Mouse (Mus musculus) spleen, postnatal 36 days (tissue): ENCODE measurements around the gene Krtap9-3.
"Not testable (repeated sequence)": the region's sequence is repeated elsewhere in the genome, so short reads cannot be mapped to it uniquely, and the experiment has no call there.

Experiments used
- DNase-seq, 2 experiments: peaks; one replicate each; pipeline ENCODE4 v3.0.0; 2022; ENCODE audit warnings: low spot score in 2 of 2, mixed read lengths in 1 of 2

Gene Krtap9-3

GRCm38 (mm10) chr11:99597742-99598141, at the start of gene Krtap9-3:
Krtap9-3 (minus strand) TSS chr11:99598105.
- DNase-seq = not testable (repeated sequence)

- no peak for DNase-seq
These were observed 48.5 kb upstream of the Krtap9-3 start for GRCm38 (mm10) chr11:99646444-99646843.

DNA sequence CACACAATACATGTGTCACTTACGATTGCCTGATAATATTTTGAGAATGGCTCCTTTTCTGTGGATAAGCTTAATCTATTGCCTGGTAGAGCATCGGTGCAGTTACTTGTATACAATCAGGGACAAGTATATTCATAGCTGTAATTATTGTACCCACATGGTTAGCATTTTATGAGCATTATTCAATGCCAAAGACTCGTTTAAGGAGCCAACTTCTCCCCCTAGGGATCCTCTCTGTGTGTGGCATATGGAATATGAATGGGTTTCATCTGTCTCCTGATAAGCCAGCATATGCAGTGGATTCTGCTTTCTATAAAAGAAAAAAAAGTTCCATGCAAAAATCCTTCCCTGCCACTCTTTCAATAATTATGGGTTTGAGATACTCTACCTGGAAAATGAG, 46.4 kb upstream of the Krtap9-3 start:
- DNase-seq = no peak

GRCm38 (mm10) chr11:99643635-99644139, 45.8 kb upstream of the Krtap9-3 start, which contains the start of gene Krtap4-7:
Krtap4-7 (minus strand) TSS chr11:99644089.
- not testable (repeated sequence) for DNase-seq

GRCm38 (mm10) chr11:99640926-99641325, 43.0 kb upstream of the Krtap9-3 start:
- no peak for DNase-seq

GRCm38 (mm10) chr11:99637086-99637485, 39.2 kb upstream of the Krtap9-3 start:
- DNase-seq = no peak

- no peak for DNase-seq
These were observed 36.8 kb upstream of the Krtap9-3 start, which contains the start of gene Krtap4-2 for GRCm38 (mm10) chr11:99634653-99635134. Krtap4-2 (minus strand) TSS chr11:99635084.

DNA sequence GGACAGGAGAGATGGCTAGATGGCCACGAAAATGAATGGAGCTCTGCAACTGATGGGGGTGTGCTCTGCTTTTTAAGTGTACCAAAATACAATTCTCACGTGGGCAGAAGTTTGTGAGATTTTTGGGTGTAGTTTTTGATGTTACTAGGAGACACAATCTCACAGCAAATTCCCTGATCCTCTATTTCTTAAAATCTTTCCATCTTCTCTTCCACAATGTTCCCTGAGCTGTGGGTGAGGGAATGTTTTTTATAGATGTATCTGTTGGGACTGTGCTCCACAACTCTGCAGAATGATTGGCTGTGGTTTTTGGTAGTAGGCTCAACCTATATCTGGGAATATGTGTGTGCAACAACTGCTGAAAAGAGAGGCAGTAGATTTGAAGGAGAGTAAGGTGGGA, 35.4 kb upstream of the Krtap9-3 start:
- no peak for DNase-seq

- DNase-seq = no peak
These were observed 33.0 kb upstream of the Krtap9-3 start for GRCm38 (mm10) chr11:99630890-99631289.

- DNase-seq = no peak
These were observed 30.2 kb upstream of the Krtap9-3 start, which contains the start of gene Krtap4-1 for GRCm38 (mm10) chr11:99628138-99628537. Krtap4-1 (minus strand) TSS chr11:99628238.

DNA sequence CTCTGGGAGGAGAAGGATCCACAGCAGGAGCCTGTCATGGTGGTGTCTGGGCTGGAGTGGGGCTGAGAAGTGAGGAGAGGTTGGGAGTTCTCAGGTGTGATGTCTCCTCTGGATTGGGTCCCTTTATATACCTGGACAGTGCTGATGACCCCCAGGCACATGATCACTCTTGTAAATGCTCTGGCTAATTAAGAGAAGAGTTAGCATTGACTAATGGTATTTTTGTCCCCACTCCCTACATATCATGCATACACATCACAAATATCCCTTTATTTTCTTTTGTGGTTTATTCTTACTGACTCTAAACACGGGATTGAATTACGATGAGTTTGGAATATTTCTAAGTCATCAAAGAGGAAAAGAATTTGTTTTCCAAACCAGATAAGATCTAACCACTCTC, 22.4 kb upstream of the Krtap9-3 start, which contains the start of gene Gm11562:
Gene Gm11562, minus strand, starts transcription at position 101 of the 400 bp plus-strand sequence.
- no peak for DNase-seq

GRCm38 (mm10) chr11:99614796-99615363, 17.0 kb upstream of the Krtap9-3 start, which contains the start of gene Krtap2-4:
Krtap2-4 (minus strand) TSS chr11:99614846.
- DNase-seq = no peak

- not testable (repeated sequence) for DNase-seq
These were observed 12.2 kb upstream of the Krtap9-3 start, which contains the start of gene Gm11937 for GRCm38 (mm10) chr11:99610089-99610488. Gm11937 (minus strand) TSS chr11:99610189.

- DNase-seq = no peak
These were observed 11.2 kb upstream of the Krtap9-3 start for GRCm38 (mm10) chr11:99609126-99609525.

DNA sequence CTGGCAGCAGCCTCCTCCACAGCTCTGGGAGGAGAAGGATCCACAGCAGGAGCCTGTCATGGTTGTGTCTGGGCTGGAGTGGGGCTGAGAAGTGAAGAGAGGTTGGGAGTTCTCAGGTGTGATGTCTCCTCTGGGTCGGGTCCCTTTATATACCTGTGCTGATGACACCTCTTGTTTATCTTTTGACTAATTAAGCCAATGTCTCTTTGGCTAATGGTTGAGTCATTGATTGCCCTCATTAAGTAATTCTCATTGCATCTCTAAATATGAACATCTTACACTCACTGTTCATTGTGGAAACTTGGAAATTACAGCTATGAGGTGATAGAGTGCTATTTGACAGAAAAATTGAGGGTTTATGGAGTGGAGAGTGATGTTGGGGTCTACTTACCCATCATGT, 5.3 kb upstream of the Krtap9-3 start, which contains the start of gene Gm11938:
Gene Gm11938, minus strand, starts transcription at position 101 of the 400 bp plus-strand sequence.
- DNase-seq = not testable (repeated sequence)

DNA sequence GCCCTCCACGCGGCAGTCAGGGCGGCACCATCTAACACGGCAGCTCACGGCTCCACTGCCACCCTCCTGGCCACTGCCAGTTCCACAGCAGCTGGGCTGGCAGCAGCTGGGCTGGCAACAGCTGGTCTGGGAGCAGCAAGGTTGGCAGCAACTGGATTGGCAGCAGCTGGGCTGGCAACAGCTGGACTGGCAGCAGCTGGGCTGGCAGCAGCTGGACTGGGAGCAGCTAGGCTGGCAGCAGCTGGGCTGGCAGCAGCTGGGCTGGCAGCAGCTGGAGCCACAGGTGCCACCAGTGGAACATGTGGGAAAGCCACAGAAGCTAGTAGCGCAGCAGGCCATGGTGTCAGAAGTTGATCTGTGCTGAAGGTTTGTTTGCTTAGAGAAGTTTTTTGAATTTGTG, 6.9 kb downstream of the Krtap9-3 start, which contains the start of gene Krtap1-3:
Gene Krtap1-3, minus strand, starts transcription at position 359 of the 400 bp plus-strand sequence.
- DNase-seq = no peak

- no peak for DNase-seq
These were observed 12.8 kb downstream of the Krtap9-3 start for GRCm38 (mm10) chr11:99585096-99585495.

GRCm38 (mm10) chr11:99583245-99583704, 14.6 kb downstream of the Krtap9-3 start, which contains the start of gene Krtap1-4:
Krtap1-4 (minus strand) TSS chr11:99583654.
- DNase-seq = no peak

GRCm38 (mm10) chr11:99581564-99581963, 16.3 kb downstream of the Krtap9-3 start:
- DNase-seq = no peak

DNA sequence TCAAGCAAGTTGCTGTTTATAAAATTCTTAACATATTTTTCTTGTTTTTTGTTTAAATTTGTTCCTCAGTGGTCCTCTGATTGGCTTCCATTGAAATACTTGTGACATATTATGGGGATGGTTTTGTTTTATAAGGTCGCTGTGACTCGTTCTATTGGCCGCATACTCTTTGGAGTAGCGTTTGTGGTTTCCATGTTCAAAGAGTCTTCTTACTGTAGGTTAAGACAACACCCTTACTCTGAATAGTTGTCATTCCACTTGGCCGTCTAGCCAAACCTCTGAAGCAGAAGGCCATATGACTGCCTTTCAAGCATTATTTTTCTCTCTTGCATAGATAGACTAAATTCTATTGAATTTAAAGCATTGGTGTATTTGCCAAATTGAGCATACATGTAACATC, 16.9 kb downstream of the Krtap9-3 start:
- no peak for DNase-seq

DNA sequence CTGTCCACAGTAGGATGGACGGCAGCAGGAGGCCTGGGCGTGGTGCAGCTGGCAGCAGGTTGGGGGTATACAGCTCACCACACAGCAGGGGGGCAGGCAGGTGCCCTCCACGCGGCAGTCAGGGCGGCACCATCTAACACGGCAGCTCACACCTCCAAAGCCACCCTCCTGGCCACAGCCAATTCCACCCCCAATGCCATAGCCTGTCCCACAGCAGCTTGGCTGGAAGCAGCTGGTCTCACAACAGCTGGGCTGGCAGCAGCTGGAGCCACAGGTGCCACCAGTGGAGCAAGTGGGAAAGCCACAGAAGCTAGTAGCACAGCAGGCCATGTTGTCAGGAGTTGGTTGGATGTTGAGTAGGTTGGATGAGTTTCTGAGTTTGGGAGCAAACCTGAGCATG, 17.3 kb downstream of the Krtap9-3 start, which contains the start of gene Krtap1-5:
Gene Krtap1-5, minus strand, starts transcription at position 381 of the 400 bp plus-strand sequence.
- DNase-seq = no peak

- peak; percentile 14 to 19 for DNase-seq
These were observed 23.8 kb downstream of the Krtap9-3 start for GRCm38 (mm10) chr11:99574106-99574505.

GRCm38 (mm10) chr11:99573164-99573563, 24.7 kb downstream of the Krtap9-3 start:
- DNase-seq = no peak
